Mouse (Mus musculus) urinary bladder, postnatal 25 days (tissue): ENCODE measurements around the gene Zdhhc17.

Source experiments
- DNase-seq: peaks from one replicate; pipeline ENCODE4 v3.0.0; 2022; ENCODE audit warnings: low spot score

The Zdhhc17 gene

DNA sequence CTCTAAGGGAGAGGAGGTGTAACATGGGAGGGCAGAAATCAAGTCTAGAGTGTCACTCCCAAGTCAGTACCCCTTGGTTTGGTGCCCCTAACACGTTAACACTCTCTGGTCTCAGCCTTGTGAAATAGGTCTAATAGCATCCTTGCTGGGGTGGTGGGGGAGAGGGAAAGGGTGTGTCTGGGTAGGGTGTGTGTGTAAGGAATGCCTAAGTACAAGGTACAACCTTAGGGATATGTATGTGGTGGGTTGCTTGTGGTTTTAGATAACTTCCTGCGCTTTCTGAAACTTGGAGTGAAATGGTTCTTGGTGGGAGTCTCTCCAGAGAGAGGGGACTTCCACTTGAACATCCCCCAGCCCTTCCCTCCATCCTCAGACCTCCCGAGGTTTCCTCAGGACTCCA is 88.0 kb downstream of the Zdhhc17 start:
- no peak for DNase-seq

DNA sequence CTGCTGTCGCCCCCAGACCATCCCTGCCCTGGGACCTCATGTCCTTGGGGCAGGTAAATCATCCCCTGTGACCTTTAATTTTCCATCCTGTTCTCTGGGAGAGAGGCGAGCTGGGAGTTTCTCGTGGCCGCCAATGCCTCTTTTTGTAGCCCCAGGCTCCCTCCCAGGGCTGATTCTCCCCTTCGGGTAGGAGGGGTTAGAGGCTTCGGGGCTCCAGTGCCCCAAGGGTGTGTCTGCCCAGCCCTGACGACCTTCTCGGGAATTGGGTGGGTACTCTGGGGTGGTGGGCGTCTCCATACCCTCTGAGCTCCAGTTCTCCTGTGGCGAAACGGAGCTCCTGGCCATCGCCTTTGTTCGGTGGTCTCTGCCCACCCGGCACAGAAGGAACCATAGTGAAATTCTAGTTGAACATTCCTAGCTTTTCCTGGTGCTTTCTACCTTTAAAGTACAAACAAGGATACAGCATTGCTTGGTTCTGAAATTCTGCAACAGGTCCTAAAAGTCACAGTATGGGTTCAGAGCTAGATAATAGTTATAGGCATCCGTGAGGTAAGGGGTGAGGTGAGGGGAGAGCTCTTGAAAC is 89.5 kb downstream of the Zdhhc17 start:
- DNase-seq, result no peak

DNA sequence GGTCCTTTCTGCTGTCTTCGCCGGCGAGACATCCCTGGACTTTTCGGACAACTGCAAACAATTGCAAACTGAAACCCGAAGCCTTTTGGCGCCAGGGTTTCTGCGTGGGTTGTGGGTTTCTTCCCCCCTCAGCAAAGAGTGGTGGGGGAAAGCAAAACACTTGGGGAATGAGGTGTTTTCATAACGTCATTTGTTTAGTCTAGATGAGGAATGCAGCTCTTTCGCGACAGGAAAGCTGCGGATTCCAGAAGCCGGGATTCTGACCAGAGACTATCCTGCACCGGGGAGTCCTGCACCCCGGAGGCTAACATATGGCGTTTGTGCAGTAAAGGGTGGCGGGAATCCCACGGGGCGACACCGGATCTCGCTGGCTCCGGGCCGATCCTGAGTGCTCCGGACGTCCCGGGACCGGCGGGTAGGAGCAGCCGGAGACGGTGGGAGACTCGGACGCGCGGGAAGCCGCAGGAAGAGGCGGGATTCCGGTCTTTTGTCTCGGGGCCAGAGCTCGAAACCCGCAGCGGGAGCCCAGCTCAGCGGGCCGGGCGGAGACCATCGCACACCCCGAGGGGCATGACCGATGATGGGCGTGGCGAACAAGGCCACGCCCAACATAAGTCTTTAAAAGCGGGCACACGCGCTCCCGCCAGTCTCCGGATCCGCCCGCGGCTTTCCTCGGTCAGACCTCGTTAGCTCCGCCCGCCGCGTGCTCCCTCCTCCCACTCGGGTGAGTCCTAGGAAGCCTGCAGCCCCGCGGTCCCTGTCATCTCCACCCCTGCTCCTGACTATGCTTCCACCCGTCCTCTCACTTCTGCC is 90.2 kb downstream of the Zdhhc17 start, which contains the start of gene Csrp2:
Gene Csrp2, plus strand, starts transcription at position 259 of the 813 bp plus-strand sequence.
- peak; percentile 87 for DNase-seq

DNA sequence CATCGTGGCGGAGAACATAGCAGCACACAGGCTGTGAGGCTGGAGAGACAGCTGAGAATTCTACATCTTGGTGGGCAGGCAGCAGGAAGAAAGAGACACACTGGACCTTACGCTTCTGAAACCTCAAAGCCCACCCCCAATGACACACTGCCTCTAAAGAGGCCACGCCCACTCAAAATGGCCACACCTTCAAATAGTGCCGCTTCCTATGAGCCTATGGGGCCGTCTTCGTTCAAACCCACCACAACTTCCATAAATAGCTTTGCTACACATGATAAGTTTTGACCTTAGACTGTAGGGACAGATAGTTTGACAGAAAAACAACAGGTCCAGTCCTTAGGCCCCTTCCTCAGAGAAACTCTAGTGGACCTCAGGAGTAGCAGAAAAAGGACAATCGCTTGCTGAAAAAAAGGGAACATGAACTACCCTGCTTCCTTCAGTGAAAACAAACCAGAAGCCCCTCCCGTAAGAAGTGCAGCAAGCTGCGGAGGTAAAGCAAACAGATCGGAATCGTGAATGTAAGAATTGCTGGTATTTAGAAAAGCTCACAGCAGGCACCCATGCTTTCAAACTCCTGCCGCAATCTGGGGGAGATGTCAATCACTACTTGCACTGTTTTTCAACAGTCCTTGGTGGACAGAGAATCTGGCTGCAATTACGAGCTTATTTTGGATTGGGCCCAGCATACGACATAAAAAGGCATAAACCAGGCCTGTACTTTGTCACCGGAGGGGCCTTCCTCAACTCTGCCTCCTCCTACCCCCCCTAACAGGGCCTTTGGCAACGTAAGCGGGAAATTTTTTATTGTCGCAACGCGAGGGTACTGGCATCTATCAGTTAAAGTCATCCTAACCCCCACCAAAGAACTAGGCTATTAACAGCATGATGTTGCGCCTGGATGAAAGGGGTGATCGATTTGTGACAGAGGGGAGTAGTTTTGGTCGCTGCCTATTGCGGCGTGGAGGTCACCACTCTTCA is 91.2 kb downstream of the Zdhhc17 start:
- no peak for DNase-seq

DNA sequence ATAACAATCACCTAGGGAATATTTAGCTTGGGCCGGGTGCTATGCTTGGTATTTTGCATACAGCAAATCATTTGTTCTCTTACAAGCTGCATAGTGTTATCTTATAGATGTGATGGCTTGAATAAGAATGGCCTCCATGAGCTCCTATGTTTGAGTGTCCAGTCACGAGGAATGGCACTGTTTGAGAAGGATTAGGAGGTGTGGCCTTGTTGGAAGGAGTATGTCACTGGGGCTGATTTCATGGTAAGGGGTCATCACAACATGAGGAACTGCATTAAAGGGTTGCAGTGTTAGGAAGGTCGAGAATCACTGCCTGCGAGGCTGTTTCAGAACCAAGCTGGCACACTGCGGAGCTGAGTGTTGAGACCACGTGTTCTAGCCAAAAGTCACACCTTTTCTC is 92.4 kb downstream of the Zdhhc17 start:
- no peak for DNase-seq

DNA sequence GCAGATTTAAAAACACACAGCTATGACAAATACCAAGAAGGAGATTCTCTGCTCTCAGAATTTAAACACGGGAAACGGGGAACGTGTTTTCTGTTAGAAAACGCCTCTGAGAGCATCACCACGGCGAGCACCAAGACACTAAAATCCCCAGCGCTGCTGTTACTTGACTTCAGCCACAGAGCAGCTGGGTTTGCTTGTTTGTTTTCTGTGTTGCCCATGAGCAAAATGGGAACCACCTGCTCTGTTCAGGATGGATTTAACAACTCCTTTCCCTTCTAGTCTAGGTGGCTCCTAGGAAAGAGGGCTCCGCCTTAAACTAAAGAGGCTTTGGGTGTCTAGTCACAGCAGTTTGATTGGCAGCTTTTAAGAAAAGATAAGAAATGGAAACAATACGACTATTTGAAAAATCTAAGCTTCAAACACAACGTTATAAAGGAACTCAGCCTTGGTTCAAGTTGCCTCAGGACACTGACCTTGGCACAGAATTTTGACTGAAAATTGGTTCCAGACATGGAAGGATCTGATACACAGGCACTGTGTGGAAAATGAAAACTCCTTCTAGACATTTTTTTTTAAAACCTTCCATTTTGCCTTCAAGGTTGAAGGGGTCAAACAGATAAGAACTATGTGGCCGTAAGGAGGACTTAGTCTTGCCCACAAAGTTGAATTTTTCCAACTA is 93.1 kb downstream of the Zdhhc17 start:
- no peak for DNase-seq

DNA sequence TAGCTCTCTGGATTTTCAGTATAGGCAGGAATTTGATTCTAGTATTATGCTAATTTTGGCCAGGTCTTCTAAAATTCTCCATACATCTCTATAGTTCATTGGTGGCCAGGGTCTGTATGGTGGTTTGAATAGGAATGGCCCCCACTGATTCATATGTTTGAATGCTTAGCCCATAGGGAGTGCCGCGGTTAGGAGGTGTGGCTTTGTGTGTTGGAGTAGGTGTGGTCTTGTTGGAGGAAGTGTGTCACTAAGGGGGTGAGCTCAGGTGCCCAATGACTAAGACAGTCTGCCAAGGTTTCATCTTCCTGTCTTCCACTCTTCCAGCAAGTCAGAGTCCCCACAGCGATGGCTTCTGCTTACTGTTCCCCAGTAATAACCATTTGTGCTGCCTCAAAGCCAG is 106.1 kb downstream of the Zdhhc17 start:
- DNase-seq, result no peak

DNA sequence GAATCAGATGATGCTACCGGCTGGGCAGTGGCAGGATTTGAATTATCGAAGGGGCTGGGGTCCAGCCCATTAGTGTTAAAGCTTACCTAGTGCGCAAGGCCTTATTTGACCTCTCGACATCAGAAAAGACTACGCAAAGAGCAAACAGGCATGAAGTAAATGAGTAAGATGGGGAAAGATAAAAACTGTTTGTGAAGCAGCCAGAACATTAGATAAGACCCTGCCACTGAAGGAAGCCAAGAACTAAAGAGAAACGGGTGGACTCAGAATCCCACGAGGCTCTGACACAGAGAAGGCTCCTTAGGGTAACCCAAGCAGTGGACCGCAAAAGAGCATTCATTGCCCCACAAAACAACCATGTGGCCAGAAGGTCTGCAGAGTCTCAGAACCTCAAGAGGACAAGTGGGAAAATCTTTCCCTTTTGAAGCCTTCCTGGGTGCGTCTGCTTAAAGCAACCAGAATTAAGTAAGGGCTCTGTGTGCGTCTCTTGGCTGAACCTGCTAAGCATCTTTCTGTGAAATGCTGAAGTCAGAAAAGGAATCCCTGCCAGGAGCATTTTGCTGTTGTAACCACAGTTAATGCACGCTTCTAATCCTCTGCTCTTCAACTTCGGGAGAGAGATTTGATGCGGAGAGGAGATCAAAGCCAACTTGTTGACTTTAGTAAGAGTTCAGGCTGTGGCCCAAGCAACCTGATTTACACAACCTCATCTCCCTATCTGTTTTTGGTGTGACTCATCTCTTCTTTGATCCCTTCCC is 110.0 kb downstream of the Zdhhc17 start:
- DNase-seq, result no peak
